Mouse (Mus musculus) cerebellum, postnatal 14 days (tissue): ENCODE measurements around the gene Pacsin1.

ENCODE experiments used
- DNase-seq, 2 experiments: peaks; one replicate each; pipeline ENCODE4 v3.0.0; 2021; ENCODE audit warnings: mixed read lengths in 2 of 2

Gene Pacsin1

GRCm38 (mm10) chr17:27678924-27679813, 23.9 kb downstream of the Pacsin1 start:
- peak; percentile 64 for DNase-seq

GRCm38 (mm10) chr17:27684886-27685549, 29.7 kb downstream of the Pacsin1 start:
- DNase-seq = peak; percentile 80 to 86

GRCm38 (mm10) chr17:27685550-27685913, 30.2 kb downstream of the Pacsin1 start:
- no peak for DNase-seq

- DNase-seq = no peak
Measured at GRCm38 (mm10) chr17:27686395-27686794, 31.1 kb downstream of the Pacsin1 start.

GRCm38 (mm10) chr17:27690993-27691693, 35.8 kb downstream of the Pacsin1 start:
- DNase-seq = no peak

- no peak for DNase-seq
Measured at GRCm38 (mm10) chr17:27699641-27700244, 44.4 kb downstream of the Pacsin1 start.

GRCm38 (mm10) chr17:27700812-27701211, 45.5 kb downstream of the Pacsin1 start:
- DNase-seq = no peak

- no peak for DNase-seq
Measured at GRCm38 (mm10) chr17:27701856-27702255, 46.5 kb downstream of the Pacsin1 start.

- peak; percentile 78 to 83 for DNase-seq
Measured at GRCm38 (mm10) chr17:27702518-27702917, 47.2 kb downstream of the Pacsin1 start.

GRCm38 (mm10) chr17:27703961-27704621, 48.8 kb downstream of the Pacsin1 start:
- no peak for DNase-seq

- no peak for DNase-seq
Measured at GRCm38 (mm10) chr17:27705661-27706060, 50.4 kb downstream of the Pacsin1 start.

GRCm38 (mm10) chr17:27707954-27708661, 52.8 kb downstream of the Pacsin1 start:
- DNase-seq = peak; percentile 72 to 89

GRCm38 (mm10) chr17:27709650-27710049, 54.3 kb downstream of the Pacsin1 start:
- DNase-seq = no peak

GRCm38 (mm10) chr17:27712832-27713231, 57.5 kb downstream of the Pacsin1 start:
- DNase-seq = peak; percentile 62 to 73

- no peak for DNase-seq
Measured at GRCm38 (mm10) chr17:27716804-27717203, 61.5 kb downstream of the Pacsin1 start.

GRCm38 (mm10) chr17:27718250-27718649, 62.9 kb downstream of the Pacsin1 start:
- peak in 1 of 2 experiments; percentile 71 for DNase-seq

- no peak for DNase-seq
Measured at GRCm38 (mm10) chr17:27719663-27720062, 64.4 kb downstream of the Pacsin1 start.

GRCm38 (mm10) chr17:27720326-27720725, 65.0 kb downstream of the Pacsin1 start:
- no peak for DNase-seq

- peak; percentile 97 for DNase-seq
Measured at GRCm38 (mm10) chr17:27721125-27721664, 65.9 kb downstream of the Pacsin1 start.

- no peak for DNase-seq
Measured at GRCm38 (mm10) chr17:27724327-27724726, 69.0 kb downstream of the Pacsin1 start.

- DNase-seq = no peak
Measured at GRCm38 (mm10) chr17:27725011-27725410, 69.7 kb downstream of the Pacsin1 start.
